Mouse (Mus musculus) cerebral cortex, adult 2 months (tissue): ENCODE data around the gene Fam206a.

ENCODE experiments used
- WGBS: fragments of 180-500 bp; shearing (Covaris S2); methylation state at CpG from one replicate; pipeline ENCODE4 v1.1.7; 2018; 5-methylcytosine and 5-hydroxymethylcytosine counted together

Gene Fam206a

GRCm38 (mm10) chr4:56801907-56802668 lies at the start of gene Fam206a, which contains the start of gene Elp1:
Gene Fam206a (plus strand): TSS chr4:56802345.
Gene Elp1 (minus strand): TSS chr4:56802331.
- WGBS, result under 1% methylated on average over 72 of the region's 72 CpGs

GRCm38 (mm10) chr4:56756021-56756420 lies 46.1 kb upstream of the Fam206a start:
- WGBS, result 91% methylated on average over 5 of the region's 5 CpGs

GRCm38 (mm10) chr4:56756966-56757600 lies 45.1 kb upstream of the Fam206a start:
- 81% methylated on average over 10 of the region's 10 CpGs for WGBS

- 92% methylated on average over 1 of the region's 1 CpGs for WGBS
Observed at GRCm38 (mm10) chr4:56757693-56758092, 44.5 kb upstream of the Fam206a start.

GRCm38 (mm10) chr4:56767861-56768284 lies 34.3 kb upstream of the Fam206a start:
- 60% methylated on average over 5 of the region's 5 CpGs for WGBS

GRCm38 (mm10) chr4:56768913-56769312 lies 33.2 kb upstream of the Fam206a start:
- WGBS, result 90% methylated on average over 7 of the region's 7 CpGs

- WGBS, result 85% methylated on average over 1 of the region's 1 CpGs
Observed at GRCm38 (mm10) chr4:56771065-56771464, 31.1 kb upstream of the Fam206a start.

GRCm38 (mm10) chr4:56791373-56791772 lies 10.8 kb upstream of the Fam206a start:
- 16% methylated on average over 1 of the region's 1 CpGs for WGBS

GRCm38 (mm10) chr4:56802669-56803150 lies 565 bp downstream of the Fam206a start:
- 1% methylated on average over 25 of the region's 25 CpGs for WGBS

GRCm38 (mm10) chr4:56809050-56809449 lies 6.9 kb downstream of the Fam206a start:
- WGBS, result 82% methylated on average over 4 of the region's 4 CpGs

- 71% methylated on average over 3 of the region's 3 CpGs for WGBS
Observed at GRCm38 (mm10) chr4:56811642-56812041, 9.5 kb downstream of the Fam206a start.

- WGBS, result 45% methylated on average over 4 of the region's 4 CpGs
Observed at GRCm38 (mm10) chr4:56812096-56812495, 10.0 kb downstream of the Fam206a start.

- WGBS, result 94% methylated on average over 8 of the region's 8 CpGs
Observed at GRCm38 (mm10) chr4:56815131-56815530, 13.0 kb downstream of the Fam206a start.

- WGBS, result 93% methylated on average over 9 of the region's 9 CpGs
Observed at GRCm38 (mm10) chr4:56824231-56824630, 22.1 kb downstream of the Fam206a start.

GRCm38 (mm10) chr4:56828932-56829331 lies 26.8 kb downstream of the Fam206a start:
- WGBS, result 67% methylated on average over 3 of the region's 3 CpGs

GRCm38 (mm10) chr4:56829511-56829921 lies 27.4 kb downstream of the Fam206a start:
- 50% methylated on average over 7 of the region's 7 CpGs for whole genome bisulfite sequencing

- WGBS, result 63% methylated on average over 13 of the region's 13 CpGs
Observed at GRCm38 (mm10) chr4:56831013-56831609, 29.0 kb downstream of the Fam206a start.

- 76% methylated on average over 7 of the region's 7 CpGs for WGBS
Observed at GRCm38 (mm10) chr4:56831998-56832397, 29.9 kb downstream of the Fam206a start.

- WGBS, result 78% methylated on average over 6 of the region's 6 CpGs
Observed at GRCm38 (mm10) chr4:56837661-56838060, 35.5 kb downstream of the Fam206a start.

GRCm38 (mm10) chr4:56840297-56840696 lies 38.2 kb downstream of the Fam206a start:
- WGBS, result 78% methylated on average over 3 of the region's 3 CpGs

GRCm38 (mm10) chr4:56842501-56842900 lies 40.4 kb downstream of the Fam206a start:
- 72% methylated on average over 7 of the region's 7 CpGs for WGBS

- 87% methylated on average over 2 of the region's 2 CpGs for WGBS
Observed at GRCm38 (mm10) chr4:56843963-56844362, 41.8 kb downstream of the Fam206a start.
